Mouse (Mus musculus) lung, postnatal 10 days (tissue): ENCODE data around the gene Ttyh2.
A peak's percentile ranks its signal among the peaks of the same experiment; 100 is the strongest.

Experiments
- DNase-seq: peaks from one replicate; pipeline ENCODE4 v3.0.0; 2021

Ttyh2 gene

DNA sequence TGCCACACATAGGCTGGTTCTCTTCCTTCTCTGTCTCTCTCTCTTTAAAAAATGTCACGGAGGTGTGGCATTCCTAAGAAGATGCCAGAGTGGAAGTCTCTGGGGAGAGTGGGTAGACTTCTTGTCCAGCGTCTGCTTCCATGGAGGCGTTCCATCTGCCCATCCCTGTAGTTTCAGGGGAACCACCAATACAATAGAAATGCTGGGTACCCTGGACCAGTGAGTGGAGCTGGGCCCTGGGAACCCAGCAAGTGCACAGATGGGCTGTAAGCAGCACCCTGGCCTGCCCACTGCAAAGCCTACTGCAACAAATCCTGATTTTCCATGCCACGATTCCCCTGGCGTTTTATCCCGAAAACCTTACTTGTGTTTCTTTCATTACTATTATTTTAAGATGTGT is 39.3 kb downstream of the Ttyh2 start:
- DNase-seq: no peak

DNA sequence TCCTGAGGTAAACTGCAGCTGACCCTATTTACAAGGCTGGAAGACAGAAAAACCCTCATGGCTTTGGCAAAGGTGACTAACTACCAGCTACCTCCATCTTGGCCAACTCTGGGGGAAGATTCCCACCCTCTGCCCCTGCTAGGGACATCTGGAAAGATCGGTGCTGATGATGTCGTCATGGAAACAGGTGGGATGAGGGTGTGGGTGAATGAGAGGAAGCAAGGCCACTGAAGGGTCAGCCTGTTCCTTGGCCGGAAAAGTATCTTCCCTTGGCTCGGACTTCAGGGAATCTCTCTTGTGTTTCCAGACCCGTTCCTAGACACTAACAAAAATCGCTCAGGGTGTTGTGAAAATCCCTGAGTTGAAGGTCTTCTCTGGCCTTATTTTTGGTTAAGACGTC is 40.3 kb downstream of the Ttyh2 start:
- DNase-seq: no peak

DNA sequence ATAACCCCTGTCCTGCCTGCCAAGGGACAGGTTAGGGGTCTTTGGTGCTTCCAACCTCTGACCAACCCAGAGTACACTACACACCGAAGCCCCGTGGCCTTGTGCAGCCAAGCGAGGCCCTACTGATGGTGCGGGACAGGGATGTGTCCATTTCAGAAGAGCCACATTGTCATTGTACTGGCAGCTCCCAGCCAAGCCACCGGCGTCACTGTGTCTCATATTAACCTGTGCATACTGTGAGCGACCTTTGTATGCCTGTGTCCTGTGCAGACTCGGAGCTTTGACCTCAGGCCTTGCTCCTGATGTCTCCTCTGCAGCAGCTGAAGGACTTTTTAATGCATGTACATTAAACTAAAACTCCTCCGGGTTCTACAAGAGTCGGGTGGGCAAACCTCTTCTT is 45.3 kb downstream of the Ttyh2 start:
- no peak for DNase-seq

DNA sequence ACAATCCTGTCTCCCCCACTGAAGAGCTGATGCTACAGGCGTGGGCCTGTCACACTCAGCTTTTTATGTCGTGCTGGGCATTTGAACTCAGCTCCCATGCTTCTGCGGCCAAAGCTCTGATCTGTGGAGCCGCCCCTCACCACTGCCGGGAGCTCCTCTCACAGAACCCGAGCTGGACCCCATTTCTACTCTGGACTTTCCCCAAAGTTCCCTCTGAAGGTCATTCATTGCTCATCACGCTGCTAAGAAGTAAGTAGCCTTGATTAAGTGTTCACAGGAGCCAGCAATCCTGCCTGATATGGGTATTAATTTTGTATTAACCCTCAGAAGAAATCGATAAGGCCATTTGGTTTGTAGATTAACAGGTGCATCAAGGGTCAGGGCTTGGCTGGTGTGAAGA is 47.2 kb downstream of the Ttyh2 start:
- DNase-seq: no peak

DNA sequence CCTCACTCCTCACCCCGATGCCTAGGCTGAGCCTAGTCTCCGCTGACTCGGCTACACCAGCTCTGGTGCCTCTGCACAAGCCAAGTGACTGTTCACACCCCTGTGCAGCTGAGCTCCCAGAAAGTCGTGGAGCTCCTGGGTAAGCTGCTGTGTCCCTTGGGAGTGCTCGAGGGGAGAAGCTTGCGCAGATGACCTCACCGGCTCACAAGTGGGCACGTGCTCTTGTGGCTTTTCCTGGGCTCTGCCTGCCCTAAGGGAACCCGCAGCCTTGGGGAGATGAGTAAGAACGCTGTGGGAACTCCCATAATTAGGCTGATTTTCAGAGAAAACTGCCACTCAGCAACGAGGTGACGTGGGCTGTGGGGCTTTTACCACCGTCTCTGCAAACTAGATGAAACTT is 47.8 kb downstream of the Ttyh2 start:
- peak; percentile 41 for DNase-seq

DNA sequence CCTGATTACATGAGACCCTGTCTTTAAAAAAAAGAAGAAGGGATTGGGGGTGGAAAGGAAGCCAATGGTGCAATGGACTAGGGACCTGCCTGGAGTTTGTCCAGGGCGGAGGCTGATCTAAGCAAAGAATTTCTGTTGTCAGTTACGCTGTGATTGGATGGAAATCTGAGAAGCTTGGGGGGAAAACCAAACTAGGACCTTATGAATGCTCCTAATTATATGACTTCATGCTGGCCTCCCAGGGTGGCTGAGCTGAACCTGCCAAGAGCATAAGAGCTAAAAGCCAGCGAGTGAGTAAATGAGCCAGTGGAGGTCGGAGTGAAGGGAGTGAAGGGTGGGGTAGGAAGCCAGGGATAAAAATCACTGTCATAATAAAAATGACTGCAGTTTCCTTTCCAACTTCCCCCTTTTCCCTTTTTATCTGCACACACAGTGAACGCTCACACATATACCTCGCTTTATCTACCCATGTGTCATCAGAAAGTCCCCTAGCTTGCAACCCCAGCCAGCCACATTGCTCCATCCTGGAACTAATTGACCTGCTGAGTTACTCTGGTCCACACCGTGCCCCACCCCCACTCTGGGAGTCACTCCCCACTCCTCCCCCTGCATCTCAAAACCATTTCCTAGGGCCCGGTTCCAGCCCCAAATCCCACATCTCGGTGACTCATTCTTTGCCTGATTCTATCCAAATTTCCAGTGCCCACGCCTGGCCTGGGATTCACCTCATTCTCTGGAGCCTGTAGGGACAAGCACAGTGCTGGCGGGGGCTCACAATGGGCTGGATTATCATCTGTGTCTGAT is 49.8 kb downstream of the Ttyh2 start:
- peak; percentile 69 for DNase-seq

DNA sequence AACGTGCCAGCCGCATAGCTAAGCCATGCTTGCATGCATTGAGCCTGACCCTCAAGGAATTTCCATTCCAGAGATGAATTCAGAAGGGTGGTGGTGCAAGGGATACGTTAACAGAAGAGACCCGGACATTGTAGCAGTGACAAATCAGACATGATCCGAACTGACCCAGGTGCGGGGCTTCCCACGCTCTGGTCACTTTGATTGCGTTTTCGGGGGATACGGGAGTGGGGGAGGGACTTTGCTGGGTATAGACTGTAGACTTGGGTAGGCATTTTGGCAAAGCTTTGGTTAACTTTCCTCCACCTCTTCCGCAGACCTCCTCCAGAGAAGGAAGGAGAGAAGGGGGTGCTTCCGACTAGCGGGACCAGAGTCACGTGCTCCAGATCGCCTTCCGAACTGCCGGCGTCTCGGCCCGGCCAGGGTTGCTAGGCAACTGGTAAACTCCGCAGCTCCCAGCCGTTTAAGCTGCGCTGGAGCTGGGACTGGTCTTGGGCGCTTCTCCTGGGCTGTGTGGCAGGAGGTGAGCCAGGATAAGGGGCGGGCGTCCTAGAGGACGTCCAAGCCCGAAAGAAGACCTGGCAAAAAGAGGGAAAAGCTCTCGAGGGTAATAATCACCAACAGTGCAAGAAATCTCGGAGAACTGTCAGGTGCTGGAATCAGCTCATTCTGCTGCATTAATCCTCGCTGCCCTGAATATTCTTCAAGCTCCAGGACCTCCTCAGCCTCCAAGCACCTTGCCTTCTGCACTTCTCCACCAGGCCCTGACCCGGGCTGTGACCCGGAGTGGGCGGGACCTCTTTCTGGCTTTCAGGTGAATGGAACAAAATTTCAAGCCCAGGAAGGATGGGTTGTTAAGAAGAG is 52.0 kb downstream of the Ttyh2 start, which contains the start of gene Dnaic2:
Dnaic2 (plus strand) TSS at position 444 of the 861 bp plus-strand sequence.
- DNase-seq: peak; percentile 86

DNA sequence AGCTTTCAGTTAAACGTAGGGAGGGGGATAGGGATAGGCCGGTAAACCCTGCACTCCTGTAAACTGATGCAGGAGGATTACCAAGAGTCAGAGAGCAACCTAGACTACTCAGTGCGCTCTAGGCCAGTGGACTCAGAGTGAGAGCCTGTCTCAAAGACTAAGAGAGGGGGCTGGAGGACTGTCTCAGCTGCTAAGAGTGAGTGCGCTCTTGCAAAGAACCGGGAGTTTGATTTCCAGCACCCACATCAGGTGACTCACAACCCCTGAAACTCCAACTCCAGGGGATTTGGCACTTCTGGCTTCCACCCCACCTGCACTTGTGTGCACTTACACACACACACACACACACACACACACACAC is 52.6 kb downstream of the Ttyh2 start:
- no peak for DNase-seq

DNA sequence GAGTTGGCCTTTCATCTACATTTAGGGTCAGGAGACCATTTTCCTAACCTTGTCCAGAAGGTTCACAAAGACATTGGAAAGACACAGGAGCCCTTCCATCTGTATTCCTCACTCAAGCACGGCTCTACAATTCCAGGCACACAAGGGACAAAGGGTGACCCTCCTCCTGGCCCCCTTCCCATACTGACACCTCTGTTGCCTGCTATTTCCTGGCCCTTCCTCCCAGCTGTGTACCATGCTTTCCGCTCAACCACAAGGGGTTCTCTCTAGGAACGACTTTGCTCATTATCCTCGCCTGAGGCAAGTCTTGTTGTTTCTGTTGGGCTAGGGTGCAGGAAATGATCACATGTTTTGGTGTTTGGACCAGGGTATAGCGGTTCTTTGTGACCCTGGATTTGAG is 53.1 kb downstream of the Ttyh2 start:
- peak; percentile 76 for DNase-seq

DNA sequence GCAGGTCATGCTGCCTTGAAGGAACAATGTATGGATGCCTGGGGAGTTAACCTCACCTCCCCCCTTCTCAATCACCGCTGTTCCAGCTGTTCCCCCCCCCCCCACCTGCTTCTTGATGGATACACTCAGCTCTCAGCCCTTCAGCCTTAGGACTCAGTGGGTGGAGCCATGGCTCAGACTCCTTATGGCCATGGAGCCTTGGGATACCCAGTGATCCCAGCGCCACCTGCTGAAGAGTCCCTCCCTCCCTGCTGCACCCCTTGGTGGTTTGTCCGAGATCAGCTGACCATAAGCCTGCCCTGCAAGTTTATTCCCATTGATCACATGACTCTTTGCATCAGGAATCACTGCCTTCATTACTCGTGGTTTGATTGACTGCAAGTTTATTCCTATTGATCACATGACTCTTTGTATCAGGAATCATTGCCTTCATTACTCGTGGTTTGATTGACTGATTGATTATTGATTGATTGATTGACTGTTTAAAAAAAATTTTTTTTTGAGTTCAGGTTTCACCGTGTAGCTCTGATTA is 54.7 kb downstream of the Ttyh2 start:
- DNase-seq: no peak

DNA sequence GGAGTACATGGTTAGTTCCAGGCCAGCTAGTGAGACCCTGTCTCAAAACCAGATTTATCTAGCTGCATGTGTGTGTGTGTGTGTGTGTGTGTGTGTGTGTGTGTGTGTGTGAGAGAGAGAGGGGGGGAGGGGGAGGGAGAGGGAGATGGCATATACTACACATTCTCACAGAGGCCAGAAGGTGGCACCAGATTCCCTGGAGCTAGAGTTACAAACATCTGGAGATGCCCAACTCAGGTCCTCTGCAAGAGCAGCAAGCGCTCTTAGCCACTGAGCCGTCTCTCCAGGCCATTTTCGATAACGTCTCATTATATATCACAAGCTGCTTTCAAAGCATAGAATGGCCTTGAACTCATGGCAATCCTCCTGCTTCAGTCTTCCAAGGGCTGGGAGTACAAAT is 56.5 kb downstream of the Ttyh2 start:
- DNase-seq: no peak

DNA sequence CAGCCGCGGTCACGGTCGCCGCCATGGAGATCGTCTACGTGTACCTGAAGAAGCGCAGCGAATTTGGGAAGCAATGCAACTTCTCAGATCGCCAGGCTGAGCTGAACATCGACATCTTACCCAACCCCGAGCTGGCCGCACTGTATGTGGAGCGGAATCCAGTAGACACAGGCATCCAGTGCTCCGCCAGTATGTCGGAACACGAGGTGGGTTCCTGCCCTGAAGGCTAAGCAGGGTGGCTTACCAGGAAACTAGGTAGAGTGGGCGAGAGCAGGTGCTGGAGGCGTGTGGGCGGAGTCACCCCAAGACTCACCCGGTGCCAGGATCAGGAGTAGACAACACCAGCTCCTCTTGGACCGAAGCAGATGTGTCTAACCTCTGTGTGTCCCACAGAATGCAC is 57.7 kb downstream of the Ttyh2 start:
- no peak for DNase-seq

DNA sequence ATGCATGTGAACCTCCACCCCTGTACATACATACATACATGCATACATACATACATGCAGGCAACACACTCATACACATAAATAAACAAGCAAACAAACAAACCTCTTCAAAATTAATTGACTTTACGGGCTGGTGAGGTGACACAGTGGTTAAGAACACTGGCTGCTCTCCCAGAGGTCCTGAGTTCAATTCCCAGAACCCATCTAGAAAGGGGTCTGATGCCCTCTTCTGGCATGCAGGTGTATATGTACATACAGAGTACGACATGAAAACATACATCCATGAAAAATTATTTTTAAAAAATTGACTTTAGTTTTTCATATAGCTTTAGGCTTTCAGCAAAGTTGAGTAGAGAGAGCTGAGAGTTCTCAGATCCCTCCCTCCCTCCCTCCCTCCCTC is 60.9 kb downstream of the Ttyh2 start:
- no peak for DNase-seq

DNA sequence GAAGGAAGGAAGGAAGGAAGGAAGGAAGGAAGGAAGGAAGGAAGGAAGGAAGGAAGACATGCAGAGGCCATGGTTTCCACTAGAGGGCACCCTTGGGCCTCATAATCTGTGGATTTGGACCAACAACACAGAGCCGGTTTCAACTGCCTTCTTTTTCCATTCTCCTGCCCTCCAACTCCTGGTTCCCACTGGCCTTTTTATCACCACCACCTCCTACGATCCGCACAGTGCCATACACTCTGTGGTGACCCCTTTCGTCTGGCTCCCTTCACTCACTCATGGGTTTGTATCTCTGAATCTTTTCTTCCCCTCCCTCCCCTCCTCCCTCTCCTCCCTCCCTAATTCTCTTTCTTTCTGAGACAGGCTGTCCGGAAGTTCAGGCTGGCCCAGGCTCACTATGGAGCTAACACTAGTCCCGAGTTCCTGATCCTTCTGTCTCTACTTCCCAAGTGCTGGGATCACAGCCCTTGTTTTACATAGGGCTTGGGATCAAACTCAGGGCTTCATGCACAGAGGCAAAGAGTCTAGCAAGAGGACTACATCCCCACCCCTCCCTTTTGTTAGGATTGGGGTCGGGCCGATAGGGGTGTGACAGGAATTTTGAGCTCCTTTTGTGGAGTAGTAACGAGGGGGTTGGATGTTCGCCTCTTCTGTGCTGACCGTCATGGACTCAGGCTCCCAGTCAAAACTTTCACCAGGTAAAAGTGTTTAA is 61.8 kb downstream of the Ttyh2 start:
- peak; percentile 72 for DNase-seq

DNA sequence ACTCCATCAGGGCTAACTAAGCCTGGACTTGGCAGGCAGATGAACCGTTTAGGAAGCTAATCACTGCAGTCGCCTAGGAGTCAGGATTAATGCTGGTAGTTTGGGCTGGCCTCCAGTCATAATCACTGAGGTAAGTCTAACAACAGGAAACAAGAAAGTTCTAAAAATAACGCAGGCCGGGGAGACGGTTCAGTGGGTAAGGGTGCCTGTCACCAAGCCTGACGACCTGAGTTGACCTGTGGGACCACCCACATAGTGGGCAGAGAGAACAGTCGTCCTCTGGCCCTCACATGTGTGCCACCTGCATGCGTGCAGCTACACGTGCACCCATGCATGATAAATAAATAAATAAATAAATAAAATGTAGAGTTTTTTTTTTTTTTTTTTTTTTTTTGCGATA is 65.4 kb downstream of the Ttyh2 start:
- no peak for DNase-seq

DNA sequence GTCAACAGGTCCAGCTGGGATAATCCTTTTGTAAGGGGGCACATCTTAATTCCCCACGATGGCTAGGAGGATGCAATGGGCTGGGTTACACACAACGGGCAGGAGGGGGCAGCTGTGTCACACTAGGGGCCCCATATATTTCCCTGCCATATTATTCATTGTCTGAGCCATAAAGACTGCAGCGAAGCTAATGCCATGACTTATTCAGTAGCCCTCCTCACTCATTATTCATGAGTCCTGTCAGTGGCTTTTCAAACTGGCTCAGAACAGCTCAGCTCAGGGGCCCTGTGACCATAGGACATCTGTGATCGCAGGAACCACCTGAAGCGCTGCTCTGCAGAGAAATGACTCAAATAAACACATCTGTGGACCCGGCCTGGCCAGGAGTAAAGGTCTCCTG is 66.2 kb downstream of the Ttyh2 start:
- no peak for DNase-seq

DNA sequence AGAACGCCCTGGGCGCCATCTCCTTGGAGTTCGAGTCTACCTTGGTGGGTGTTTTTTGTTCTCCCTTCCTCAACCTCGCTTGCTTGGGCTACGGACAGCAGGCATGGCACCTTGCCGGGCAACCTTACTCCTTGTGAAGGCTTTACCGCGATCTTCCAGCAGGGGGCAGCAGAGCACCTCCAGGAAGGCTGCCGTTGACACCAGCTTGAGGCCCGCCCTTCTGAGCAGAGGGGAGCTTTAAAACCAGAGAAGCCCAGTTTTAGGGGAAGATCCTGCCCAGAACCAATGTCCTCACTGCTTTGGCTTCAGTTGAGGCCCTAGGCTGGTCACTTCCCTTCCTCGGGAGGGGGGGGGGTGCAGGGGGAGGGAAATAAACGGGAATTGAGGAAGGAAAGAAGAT is 69.9 kb downstream of the Ttyh2 start:
- DNase-seq: peak; percentile 93

DNA sequence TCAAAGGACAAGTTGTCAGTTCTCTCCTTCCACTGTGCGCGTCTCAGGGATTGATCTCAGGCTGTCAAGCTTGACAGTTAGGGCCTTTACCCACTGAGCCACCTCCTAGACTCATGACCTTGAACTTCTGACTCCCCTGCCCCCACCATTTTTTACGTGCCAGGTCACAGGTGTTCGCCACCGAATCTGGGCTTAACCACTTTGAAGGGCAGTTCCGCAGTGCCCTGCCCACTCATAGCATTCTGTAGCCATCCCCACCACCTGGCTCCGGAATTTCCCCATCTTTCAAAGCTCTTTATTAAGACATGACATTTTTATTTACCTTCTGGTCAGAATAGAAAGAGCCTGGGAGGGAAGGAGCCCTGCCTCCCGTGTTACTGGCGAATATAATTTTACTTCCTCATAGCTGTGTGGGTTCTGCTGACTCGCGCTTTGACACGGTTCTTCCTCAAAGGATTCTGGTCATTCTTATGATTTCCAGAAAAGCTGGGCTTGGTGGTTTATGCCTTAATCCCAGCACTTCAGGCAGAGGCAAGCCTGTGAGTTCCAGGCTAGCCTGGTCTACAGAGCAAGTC is 72.4 kb downstream of the Ttyh2 start:
- no peak for DNase-seq

DNA sequence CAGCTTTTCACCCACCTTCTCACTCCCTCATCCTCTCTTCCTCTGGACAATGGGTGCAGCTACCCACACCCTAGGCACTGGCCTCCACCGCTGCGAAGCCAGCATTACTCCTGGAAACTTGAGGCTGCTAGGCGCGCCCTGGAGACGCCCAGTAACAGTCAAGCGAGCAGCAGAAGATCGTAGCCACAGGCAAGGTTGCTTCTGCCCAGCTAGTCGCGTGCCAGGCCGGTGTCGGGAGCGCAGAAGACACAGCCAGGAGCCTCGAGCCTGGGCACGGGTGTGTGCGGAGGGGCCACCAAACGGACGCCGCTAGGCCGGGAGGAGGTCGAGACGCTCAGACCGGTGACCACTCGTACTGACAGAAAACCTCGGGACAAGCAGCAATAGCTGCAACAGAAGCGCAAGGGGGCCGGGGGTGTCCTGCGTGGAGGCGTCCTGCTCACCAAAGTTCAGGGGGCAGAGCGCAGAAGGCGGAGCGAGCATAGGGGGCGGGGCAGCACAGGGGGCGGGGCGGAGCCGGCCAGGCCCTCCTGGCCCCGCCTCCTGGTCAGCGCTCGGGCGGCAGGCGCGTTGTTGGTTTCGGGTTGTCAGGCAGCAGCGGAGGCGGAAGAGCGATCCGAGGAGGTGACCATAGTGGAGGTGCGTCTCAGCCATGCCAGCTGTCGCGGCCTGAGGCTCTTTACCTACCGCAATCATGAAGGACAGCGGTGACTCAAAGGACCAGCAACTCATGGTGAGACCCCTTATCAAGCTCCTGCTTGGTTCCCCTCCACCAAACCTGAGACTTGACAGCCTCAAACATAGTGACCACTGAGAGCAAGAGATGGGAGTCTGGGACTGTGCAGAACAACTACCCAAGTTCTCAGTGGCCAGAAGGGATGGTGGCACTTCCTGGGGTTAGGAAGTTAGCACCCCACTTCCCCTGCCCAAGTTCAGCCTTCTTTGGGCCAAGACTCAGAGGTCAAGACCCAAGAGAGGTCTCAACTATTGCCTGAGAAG is 89.9 kb downstream of the Ttyh2 start, which contains the start of gene Kif19a:
Kif19a (plus strand) TSS at position 569 of the 999 bp plus-strand sequence.
- peak; percentile 62 for DNase-seq

DNA sequence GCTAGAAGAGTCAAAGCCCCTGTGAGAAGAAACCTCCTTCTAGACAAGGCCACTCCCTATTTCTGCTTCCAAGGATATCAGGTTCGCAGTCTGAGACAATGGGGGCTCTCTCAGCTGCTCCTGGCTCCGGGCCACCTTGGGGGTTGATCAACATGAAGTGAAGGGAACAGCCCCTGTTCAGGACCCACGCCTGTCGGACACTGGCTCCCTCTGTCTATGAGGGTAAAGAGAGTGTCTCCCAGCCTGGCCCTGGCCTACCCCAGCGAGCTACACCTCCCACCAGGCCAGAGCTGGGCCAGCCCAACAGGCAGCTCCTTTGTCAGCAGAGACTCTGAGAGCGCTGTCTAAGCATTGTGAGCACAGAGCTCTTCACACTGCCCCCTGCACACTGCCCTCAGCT is 94.7 kb downstream of the Ttyh2 start:
- no peak for DNase-seq
